Mouse (Mus musculus) small intestine, adult 2 months (tissue): ENCODE results near the gene Rell1. TPM values are rescaled to one million over a fixed set of nuclear protein-coding genes. Genes with fewer than 3 reads are reported as not detected.

Experiments
- H3K27ac ChIP-seq: fragments of 200-500 bp; 2 replicates; pipeline ENCODE4 v1.5.1; 2012; ENCODE audit warnings: low read depth, low read length, control low read depth, inconsistent platforms; ENCODE audit not compliant: insufficient read depth
- H3K27me3 ChIP-seq: fragments of 200-500 bp; 2 replicates; pipeline ENCODE4 v1.6.1; 2012; ENCODE audit warnings: mild to moderate bottlenecking, moderate library complexity, low read length, inconsistent platforms; ENCODE audit not compliant: control insufficient read depth, insufficient read depth
- H3K36me3 ChIP-seq: fragments of 200-500 bp; 2 replicates; pipeline ENCODE4 v1.6.1; 2012; ENCODE audit warnings: mild to moderate bottlenecking, low read length, control low read depth, inconsistent platforms; ENCODE audit not compliant: control insufficient read depth, insufficient read depth
- H3K4me1 ChIP-seq: fragments of 200-500 bp; 2 replicates; pipeline ENCODE4 v1.6.1; 2012; ENCODE audit warnings: low read length, inconsistent platforms, mixed read lengths; ENCODE audit not compliant: control insufficient read depth, insufficient read depth, insufficient read length
- H3K4me3 ChIP-seq: fragments of 200-500 bp; 2 replicates; pipeline ENCODE4 v1.5.1; 2012; ENCODE audit warnings: low read depth, mild to moderate bottlenecking, control low read depth, inconsistent platforms, low read length, moderate library complexity
- CTCF ChIP-seq: fragments of 200-500 bp; IDR thresholded peaks from 2 replicates; pipeline ENCODE4 v1.5.1; 2012; ENCODE audit warnings: low read depth, mild to moderate bottlenecking, control low read depth, inconsistent platforms, low read length, moderate library complexity, mixed read lengths; ENCODE audit not compliant: insufficient replicate concordance, insufficient read length; ENCODE audit errors: extremely low read depth
- POLR2A ChIP-seq: fragments of 200-500 bp; IDR thresholded peaks from 2 replicates; pipeline ENCODE4 v1.6.1; 2012; ENCODE audit warnings: low read depth, mild to moderate bottlenecking, control low read depth, inconsistent platforms, low read length, moderate library complexity
- WGBS: fragments of 180-500 bp; shearing (Covaris S2); methylation state at CpG from one replicate; pipeline ENCODE4 v1.1.7; 2018; 5-methylcytosine and 5-hydroxymethylcytosine counted together
- polyA plus RNA-seq: library from polyadenylated mRNA; depleted of rRNA; stranded (reverse); fragments of >200 nt; gene quantifications from 2 replicates; pipeline ENCODE4 v1.2.3, GENCODE M21; 2012; rRNA removed

Rell1 gene
- polyA plus RNA-seq, result 5.2 and 10.7 TPM in 2 replicates

DNA sequence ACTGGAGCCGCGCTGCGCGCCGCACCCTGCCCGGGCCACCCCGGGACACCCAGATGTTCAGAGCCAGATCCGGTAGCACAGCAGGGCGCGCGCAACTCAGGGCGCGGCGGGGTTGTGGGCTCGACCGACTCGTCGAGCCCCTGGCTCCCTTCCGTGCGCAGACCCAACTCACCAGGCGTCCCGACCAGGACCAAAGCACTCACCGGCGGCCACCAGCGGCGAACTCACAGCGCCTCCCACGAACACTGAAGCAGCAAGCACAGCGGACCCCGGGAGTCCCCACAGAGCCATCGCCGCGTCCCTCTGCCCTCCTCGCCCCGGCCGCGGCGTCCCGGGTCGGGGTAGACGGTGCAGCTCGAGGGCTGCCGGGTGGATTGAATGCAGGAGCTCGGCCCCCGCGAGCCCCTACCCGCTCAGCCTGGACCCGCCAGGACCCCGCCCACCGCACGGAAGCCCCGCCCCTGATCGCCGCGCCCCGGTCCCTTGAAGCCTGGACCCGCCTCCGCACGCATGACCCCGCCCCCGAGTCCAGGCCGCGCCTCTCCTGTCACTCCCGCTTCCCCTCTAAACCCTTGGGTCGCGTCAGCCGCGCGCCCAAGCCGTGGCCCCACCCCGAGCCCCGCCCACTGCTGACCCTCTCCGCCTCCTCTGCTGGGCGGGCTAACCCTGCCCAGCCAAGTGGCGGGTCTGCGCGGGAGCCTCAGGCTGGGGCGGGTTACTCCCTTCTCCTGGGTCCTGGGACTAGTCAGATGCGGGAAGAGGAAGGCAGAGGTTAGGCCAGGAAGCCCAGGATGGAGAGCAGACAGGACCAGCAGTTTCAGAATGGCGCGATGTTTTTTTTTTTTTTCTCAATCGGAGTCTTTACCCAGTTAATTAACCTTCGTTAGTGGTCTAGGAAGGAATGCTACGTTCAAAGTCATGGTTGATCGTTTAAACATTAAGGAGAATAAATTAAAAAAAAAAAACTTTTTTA, at the start of gene Rell1:
TSS of gene Rell1 (minus strand) at position 455 of the 973 bp plus-strand sequence.
- no peak for TF ChIP-seq CTCF
- TF ChIP-seq POLR2A, result peak; percentile 52; the same call in 1 of the 2 replicates
- Histone ChIP-seq H3K4me1 (peaks cover 10% of the 10 kb centered on the region), H3K36me3 (no peaks in the 10 kb centered on the region), H3K27me3 (no peaks in the 10 kb centered on the region), H3K27ac (peak within 1 kb of the TSS; percentile 67), H3K4me3 (peak within 1 kb of the TSS; percentile 90)
- under 1% methylated on average over 84 of the region's 85 CpGs for WGBS

- H3K36me3 ChIP-seq, result no peaks in the 10 kb centered on the region
- no peaks in the 10 kb centered on the region for H3K4me1 ChIP-seq
- H3K27ac ChIP-seq, result no peak overlapping the region
- H3K27me3 ChIP-seq, result no peaks in the 10 kb centered on the region
- no peak overlapping the region for H3K4me3 ChIP-seq
- TF ChIP-seq POLR2A (no peak), CTCF (no peak)
- WGBS, result 79% methylated on average over 13 of the region's 13 CpGs
Observed at GRCm38 (mm10) chr5:64012596-64013366, 44.1 kb upstream of the Rell1 start.

- Histone ChIP-seq H3K4me1 (no peaks in the 10 kb centered on the region), H3K4me3 (no peak overlapping the region), H3K27ac (no peak overlapping the region), H3K27me3 (no peaks in the 10 kb centered on the region; the same call in 1 of the 2 replicates), H3K36me3 (no peaks in the 10 kb centered on the region)
- WGBS, result 83% methylated on average over 4 of the region's 4 CpGs
- no peak for TF ChIP-seq POLR2A
- TF ChIP-seq CTCF, result no peak
Observed at GRCm38 (mm10) chr5:64006548-64006947, 37.9 kb upstream of the Rell1 start.

DNA sequence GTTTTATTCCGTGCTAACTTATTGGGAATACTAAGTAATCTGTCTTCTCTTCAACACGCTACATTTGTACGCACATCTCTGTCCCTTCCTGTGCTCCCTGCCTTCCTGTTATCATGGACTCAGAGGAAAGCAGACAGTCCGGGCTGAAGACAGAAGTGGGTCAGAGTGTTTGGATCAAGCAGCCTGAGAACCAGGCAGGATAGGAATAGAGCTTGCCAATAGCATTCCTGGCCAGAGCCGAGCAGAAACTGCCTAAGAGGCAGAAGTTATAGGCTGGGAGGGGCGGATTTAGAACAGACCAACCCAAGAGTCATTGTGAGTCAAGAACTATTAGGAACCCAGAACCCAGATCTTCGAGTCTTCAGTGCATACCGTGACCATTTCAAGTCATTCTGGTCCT, 34.6 kb upstream of the Rell1 start:
- no peak overlapping the region for H3K4me3 ChIP-seq
- H3K36me3 ChIP-seq, result no peaks in the 10 kb centered on the region
- TF ChIP-seq CTCF (no peak), POLR2A (no peak)
- no peaks in the 10 kb centered on the region; the same call in 1 of the 2 replicates for H3K27me3 ChIP-seq
- no peak overlapping the region for H3K27ac ChIP-seq
- no peaks in the 10 kb centered on the region for H3K4me1 ChIP-seq
- 85% methylated on average over 8 of the region's 8 CpGs for WGBS

DNA sequence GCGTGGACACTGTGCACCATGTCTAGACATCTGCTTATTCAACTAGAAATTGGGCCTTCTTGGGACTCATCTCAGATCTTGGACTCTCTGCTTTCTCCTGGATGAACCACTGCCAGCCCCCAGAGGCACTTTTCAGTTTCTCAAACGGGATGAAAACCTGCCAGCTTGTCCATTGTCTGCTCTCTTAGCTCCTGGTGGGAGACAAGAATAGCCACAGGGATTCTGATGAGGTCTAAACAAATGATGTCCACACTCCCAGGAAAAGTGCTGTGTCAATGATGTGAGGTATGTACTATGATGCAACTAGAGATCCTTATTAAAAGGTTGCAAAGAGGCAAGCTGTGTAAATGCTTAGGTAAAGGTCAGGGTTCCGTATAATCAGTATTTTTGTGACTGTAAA, 25.2 kb upstream of the Rell1 start:
- 71% methylated on average over 3 of the region's 3 CpGs for WGBS
- no peak overlapping the region for H3K4me3 ChIP-seq
- no peak overlapping the region for H3K27ac ChIP-seq
- no peaks in the 10 kb centered on the region for H3K27me3 ChIP-seq
- TF ChIP-seq CTCF (no peak), POLR2A (no peak)
- H3K4me1 ChIP-seq, result no peaks in the 10 kb centered on the region
- no peaks in the 10 kb centered on the region for H3K36me3 ChIP-seq

GRCm38 (mm10) chr5:63990675-63991074, 22.0 kb upstream of the Rell1 start:
- H3K36me3 ChIP-seq, result no peaks in the 10 kb centered on the region
- H3K27ac ChIP-seq, result no peak overlapping the region
- no peaks in the 10 kb centered on the region for H3K4me1 ChIP-seq
- H3K4me3 ChIP-seq, result no peak overlapping the region
- H3K27me3 ChIP-seq, result no peaks in the 10 kb centered on the region
- WGBS, result 84% methylated on average over 3 of the region's 3 CpGs
- TF ChIP-seq POLR2A (no peak), CTCF (no peak)
